Mouse (Mus musculus) right cerebral cortex, postnatal 14 days (tissue): ENCODE results near the gene Ankmy2.
"Not testable (repeated sequence)": the region's sequence is repeated elsewhere in the genome, so short reads cannot be mapped to it uniquely, and the experiment has no call there.

Experiments
- DNase-seq: peaks from one replicate; pipeline ENCODE4 v3.0.0; 2022

The Ankmy2 gene

DNA sequence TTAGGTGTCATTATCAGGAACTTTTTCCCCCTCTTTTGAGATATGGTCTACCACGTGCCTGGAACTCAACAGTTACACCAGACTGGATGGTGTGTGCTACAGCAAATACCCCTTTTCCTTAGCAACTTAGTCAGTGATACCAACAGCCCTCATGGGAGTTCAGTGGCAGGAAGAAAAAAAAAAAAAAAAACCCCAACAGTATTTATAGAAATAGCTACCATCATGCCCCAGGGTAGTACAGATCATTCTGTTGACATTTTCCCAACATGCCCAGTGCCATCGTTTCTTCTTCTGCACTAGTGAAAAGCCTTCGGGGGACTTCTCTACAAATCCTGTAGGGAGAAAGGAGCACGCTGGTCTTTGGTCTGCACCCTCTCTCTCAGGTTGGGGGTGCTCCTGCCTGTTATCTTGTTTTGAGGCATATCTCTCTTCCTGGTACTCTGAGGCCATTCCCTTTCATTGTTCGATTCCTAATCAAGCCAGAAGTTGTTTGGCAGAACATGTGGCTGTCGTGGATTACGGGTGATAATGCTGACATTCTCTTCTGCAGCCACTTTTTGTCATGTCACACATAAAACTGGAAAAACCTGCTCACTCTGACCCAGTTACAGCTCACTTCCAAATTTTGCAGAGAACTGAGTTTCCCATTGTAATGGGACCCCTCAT lies 7.3 kb downstream of the Ankmy2 start:
- no peak for DNase-seq

DNA sequence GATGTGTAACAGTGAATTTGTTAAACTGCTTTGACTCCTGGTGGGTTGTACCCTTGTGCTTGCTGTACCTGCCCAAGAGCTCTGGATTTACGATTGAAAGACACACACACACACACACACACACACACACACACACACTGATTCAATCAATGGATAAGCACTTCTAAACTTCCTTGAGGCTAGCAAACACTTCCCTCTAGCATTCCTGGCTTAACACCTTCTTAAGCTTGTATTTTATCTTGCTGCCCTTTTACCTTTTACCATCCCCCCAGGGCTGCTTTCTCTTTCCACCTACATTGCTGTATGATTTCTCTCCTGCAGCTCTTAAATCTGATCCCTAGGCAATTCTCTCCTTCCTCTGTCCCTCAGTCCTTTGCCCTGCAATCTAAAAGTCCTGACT lies 8.4 kb downstream of the Ankmy2 start:
- no peak for DNase-seq

DNA sequence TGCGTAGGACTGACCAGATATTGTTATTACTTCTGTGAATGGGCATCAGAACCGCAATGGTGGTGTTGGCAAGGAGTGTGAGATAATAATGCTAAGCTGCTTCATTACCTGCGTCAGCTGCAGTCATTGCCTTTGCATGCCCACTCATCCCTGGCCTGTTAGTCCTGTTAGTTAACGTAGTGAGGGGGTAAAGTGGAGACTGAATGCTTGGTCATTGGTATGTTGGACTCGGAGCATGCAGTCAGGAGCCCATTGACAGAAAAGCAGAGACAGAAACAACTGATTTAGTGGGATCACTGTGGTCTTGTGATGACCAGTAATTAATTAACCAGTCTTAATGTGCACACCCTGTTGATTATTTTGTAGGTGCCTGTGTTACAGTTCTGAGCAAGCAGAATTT lies 20.3 kb downstream of the Ankmy2 start:
- no peak for DNase-seq

DNA sequence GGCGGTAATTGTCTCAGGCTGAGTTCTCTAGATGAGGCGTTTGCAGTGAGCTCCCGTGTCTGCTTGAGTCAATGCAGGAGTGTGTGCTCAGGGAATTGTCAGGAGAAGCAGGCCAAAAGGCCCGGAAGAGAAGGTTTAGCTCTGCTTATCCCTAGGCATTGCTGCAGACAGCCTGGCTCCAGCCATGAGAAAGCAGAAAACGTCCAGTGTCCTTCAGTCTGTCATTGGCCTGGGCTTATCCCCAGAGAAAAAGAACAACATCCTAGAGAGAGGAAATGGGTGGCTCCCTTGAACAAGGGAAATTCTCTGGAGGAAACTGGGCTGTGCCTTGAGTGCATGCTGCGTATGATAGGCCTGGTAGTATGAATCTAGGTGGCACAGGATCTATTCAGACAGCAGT lies 25.7 kb downstream of the Ankmy2 start:
- no peak for DNase-seq

DNA sequence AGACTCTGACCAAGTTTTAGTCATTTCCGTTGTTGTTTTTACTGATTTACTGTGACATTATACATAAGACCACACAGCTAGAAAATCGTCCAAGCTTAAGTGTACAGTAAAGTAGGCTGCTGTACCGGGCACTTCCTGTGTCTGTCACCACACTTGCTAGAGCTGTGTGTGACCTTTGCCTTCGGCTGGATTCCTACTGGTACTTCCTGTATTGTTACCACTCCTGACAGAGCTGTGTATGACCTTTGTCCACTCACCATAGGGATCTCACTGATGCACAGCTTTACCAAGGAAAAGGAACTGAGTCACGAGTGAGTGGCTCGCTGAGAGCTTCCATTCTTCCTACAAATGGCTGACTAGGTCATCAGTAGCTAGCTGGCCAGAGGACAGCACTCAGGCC lies 30.2 kb downstream of the Ankmy2 start:
- DNase-seq = no peak

DNA sequence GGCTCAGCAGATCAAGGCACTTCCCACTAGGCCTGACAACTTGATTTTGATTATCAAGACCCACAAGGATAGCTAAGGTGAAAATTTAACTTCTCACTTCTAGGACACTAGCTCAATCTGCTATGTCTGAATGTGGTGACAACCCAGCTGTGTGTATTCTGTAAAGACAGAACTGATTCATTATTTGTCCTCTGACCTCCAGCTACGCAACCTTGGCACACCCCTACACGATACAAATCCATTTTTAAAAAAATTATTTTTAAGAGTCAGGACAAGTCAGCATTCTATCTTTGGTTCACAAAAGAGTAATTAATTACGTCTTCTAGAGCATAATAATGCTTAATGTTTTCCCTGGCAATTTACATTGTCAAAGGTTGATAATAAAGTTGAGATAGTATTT lies 32.7 kb downstream of the Ankmy2 start:
- DNase-seq = no peak

DNA sequence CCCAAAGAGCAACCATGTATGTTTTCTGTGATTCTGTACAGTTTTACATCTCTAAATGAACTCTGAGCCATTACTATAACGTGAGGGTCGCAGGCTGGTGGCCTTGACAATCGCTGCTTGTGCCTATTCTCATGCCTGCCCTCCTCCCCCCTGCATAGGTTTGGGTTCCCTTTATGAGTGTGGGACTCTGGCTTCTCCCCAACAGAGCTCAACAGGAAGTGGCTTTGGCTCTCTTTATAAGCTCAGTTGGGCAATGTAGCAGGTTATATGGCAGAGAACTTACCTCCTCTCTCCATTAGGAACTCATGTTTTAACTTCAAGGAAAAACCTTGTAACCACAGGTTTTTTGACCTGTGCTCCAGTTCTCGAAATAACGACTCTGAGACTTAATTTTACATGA lies 33.4 kb downstream of the Ankmy2 start:
- DNase-seq = no peak

DNA sequence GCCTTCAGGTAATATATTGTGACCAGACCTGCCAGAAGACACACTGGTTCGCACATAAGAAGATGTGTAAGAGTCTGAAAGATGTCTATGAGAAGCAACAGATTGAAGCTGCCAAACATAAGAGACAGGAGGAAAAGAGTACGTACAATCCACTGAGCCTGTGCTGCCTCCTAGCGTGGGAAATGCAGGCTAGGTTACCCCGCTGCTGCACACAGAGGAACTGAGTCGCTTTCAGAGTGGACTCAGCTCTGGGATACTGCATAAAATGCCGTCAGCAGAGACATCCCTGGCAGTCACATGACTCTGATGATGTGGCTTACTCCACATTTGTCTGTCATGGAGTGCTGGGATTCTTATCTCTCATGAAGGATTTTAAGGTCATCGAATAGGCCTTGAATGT lies 38.1 kb downstream of the Ankmy2 start:
- DNase-seq = no peak

DNA sequence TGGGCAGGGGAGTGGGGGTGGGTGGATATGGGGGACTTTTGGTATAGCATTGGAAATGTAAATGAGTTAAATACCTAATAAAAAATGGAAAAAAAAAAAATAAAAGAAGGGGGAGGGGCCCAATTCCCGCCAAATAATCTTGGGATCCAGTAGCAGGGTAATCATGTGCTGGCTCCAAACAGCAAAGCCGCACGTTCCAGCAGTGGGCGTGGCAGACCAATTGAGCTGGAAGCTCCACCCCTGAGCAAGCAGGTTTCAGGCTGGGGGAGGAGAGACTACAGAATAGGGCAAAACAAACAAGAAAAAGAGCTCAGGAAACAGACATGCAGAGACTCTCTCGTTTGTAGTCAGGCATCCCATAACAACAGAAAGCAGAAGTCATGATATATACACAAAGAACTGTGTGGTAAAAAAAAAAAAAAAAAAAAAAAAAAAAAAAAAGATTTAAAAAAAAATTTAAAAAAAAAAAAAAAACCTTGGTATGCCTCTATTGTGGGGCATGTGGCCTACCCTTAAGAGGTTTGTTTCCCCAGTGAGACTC lies 48.7 kb downstream of the Ankmy2 start:
- not testable (repeated sequence) for DNase-seq

DNA sequence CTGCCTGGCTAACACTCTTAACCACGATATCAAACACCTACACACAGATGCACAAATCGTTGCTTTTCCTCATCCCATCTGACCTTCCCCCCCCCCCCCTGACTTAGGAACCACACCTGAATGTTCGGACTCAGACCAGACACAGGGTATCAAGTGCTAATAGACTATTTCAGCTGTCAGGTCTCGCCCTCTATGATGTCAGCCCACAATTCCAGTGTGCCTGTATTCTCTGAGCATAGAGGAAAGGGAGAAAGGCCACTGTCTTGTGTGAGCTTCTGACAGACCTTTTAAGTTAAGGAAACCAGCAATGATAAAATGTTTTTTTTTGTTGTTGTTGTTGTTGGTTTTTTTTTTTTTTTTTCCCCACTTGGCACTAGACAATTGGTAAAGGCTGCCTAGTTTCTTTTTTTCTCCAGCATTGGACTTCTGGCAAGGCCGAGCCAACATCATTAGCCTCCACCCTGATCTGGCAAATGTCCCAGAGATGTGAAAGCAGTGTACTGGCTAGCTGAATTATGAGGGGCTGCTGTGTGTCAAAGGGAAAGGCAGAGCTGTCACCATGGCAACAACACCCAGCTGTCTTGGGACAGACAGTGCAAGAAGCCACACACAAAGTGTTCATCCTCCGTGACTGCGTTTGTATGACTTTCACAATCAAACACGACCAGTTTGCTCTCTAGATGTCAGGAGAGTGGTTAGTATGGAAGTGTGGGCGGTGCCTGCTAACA lies 50.3 kb downstream of the Ankmy2 start:
- DNase-seq = peak; percentile 25

DNA sequence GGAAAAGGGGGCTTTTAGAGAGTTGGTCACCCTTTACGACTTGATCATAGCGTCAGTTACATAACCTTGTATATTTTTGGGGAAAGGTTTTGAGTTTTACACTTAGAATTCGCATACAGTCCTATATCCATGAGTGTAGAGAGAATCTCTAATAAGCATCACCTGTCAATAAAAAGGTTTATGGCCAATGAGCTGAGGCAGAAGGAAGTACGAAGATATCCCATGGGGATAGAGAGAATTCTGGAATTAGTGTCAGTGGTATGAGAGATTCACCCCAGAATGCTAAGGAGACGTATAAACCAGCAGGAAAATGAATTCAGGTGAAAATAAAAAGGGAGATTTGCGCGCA lies 50.9 kb downstream of the Ankmy2 start:
- DNase-seq = no peak

DNA sequence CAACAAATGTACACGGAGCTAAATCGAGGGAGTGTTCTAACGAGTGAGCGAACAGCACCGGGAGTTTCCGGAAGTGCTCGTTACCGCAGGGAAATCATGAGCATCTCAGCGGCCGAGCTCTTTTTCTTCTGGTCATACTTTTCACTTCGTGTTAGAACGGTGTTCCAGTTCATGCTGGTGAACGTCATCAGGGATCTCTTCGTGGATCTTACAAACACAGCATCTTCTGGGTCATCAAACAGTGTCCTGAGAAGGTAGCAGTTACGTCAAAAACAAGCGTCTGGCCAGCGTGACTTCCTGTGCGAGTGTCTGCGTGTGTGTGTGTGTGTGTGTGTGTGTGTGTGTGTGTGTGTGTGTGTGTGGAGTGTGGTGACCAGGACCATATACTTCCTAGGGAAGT lies 51.5 kb downstream of the Ankmy2 start:
- peak; percentile 25 for DNase-seq

DNA sequence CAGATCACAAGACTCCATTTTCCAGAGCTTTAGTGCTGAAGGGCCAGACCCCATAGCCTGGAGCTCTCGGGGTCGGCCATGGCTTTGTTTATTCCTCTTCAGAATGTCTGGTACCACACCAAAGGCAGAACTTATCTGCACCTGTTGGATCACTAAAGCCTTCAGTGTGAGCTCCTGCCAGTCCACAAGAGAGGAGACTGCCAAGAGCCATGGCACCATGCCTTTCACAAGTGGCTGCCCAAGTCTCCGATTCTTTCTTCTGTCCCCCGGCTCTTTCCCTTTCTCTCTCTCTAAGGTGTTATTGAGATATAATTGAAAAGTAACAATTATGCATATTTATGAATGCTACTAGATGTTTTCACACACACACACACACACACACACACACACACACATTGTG lies 53.2 kb downstream of the Ankmy2 start:
- no peak for DNase-seq

DNA sequence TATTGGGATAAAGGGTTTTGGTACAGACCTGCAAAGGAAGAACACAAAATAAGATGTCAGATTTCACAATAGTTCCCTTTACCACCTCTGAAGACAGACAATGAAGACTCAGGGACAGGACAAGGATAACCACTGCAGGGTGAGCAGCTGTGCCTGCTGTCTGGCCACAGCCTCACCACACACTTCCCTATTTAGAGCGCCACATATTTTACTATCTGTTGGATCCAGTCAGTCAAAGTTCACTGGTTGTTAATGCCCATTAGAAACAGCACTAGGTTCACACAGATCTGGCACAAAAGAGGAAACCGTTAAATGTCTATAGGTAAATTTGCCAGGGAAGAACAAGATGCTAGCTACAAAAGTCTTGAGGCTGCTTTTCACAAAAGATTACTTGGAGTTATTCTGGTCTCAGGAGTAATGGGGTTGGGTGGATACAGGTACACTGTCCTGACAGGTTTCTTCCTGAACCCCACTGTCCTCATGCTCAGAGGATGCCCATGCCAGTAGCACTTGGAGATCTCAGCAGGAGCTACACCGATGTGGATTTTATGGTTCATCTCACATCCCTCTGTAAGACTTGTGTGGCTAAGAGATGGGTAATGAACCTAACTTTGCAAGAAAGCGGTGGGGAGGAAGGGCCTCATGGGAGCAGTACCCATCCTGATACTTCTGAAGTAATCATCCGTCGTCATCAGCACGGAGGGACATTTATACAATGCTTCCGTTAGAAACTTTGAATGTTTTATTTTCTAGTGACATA lies 57.7 kb downstream of the Ankmy2 start:
- DNase-seq = no peak

DNA sequence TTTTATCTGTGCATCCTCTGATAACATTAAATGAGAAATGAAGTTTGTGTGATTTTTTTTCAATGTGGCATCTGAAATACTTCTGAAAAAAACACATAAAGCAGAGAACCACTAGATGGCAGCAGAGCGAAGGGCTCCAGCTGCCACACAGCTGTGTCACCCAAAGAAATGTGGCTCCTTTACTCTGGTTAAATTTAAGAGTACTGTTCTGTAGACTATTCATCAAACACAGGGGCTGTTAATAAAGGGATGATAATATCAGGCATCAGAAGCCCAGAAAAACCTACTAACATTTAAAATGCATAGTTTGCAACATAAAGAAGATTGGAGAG lies 58.2 kb downstream of the Ankmy2 start:
- peak; percentile 19 for DNase-seq

DNA sequence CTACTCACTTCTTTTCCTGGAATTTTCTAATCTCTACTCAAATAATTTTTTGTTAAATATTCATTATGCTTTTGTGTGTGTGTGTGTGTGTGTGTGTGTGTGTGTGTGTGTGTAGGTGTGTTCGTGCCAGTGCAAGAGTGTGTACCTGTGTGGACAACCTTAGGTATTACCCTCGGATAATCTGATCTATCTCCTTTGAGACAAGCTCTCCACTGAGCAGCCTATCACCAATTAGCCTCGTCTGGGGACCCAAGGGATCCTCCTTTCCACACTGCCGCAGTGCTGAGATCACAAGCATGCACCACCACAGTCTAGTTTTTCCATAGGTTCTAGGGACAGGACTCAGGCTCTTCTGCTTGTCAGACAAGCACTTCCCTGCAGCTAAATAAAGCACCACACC lies 59.3 kb downstream of the Ankmy2 start:
- DNase-seq = no peak

DNA sequence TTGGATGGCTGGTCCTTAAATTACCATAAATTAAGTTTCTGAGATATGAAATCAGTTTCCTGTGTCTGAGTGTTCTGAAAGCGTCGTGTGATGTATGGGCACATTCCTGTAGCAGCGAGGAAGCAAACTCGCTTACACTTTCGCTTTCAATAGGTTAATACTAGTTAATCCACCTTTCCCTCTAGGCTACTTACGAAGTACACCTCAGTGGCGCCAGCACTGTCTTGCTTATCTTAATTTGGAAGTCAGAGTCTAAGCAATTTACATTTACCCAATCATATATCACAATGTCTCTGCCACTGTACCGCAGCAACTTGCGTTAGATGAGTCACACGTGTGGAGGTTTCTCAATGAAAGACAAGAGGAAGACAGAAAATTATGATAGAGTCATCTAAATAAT lies 60.0 kb downstream of the Ankmy2 start:
- DNase-seq = no peak

DNA sequence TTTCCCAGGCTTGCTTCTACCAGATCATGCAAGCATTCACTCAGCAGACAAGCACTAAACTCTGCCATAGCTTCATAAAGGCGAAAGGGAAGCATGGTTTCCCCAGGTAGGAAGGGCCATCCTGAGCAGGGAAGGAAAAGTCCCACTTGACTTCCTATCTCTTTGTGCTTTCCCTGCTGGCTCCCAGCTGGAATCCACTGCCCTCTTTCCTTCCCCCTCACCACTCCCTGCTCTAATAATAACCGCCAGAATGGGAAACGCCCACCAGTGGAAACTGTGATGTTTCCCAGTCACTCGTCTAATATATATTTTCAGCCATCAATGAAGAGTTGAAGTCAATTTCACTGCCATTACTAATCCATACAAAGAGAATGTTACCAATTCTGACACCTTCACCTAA lies 67.5 kb downstream of the Ankmy2 start:
- DNase-seq = no peak

DNA sequence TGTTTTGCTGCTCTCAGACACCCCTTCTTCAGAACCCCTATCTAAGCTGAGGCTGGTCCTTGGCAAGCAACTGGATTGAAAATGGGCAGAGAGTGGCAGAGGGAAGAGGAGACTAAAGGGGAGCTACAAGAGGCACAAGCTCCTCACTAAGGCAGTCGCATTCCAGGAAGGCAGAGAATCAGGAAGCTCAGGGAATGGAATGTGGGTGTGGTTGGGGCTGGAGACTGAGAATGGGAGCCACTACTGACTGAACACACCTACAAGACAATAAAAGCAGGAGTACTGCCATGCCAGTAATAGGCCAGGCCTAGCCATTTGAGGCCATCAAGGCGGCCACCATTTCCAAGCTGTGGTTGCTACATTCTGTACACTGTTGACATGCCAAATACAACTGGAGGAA lies 74.5 kb downstream of the Ankmy2 start:
- DNase-seq = no peak

DNA sequence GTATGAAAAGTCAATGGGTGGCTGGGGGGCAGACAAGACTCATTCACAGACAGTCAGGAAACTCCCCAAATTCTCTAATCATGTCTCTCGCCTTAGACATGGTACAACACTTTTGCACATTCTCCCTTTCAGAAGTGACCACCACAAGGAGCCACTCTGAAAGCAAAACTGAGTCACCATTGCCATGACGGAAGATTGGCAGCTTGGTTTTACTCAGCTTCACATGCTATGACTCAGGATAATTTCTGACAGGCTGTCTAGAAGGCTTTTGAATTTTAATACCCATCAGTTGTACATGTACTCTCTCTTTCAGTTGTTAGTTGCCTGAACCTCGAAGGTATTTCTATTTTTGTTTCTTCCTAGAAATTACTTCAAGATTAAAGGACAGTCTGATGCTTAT lies 84.3 kb downstream of the Ankmy2 start:
- no peak for DNase-seq
